Mouse (Mus musculus) MEL (cell line): ENCODE measurements around the gene Ddx4. TPM values are rescaled to one million over a fixed set of nuclear protein-coding genes. Genes with fewer than 3 reads are reported as not detected.

Experiments used
- DNase-seq: peaks from one replicate; pipeline ENCODE4 v3.0.0; 2011; ENCODE audit warnings: low read depth, low spot score
- H3K27ac ChIP-seq: 2 replicates; pipeline ENCODE4 v1.5.1; 2012; ENCODE audit warnings: low read depth, mild to moderate bottlenecking, control low read depth, low read length, moderate library complexity; ENCODE audit not compliant: control insufficient read depth
- H3K27me3 ChIP-seq, 2 experiments: fragments of 150-350 bp in 1 of 2; sonication (generic) in 1 of 2; 2 replicates each; pipeline ENCODE4 v1.6.1; 2012; ENCODE audit warnings: low read length in 2 of 2, mild to moderate bottlenecking in 2 of 2, improper control_type of control experiment in 1 of 2, moderate library complexity in 1 of 2; ENCODE audit not compliant: insufficient read depth in 2 of 2, control insufficient read depth in 1 of 2
- H3K36me3 ChIP-seq, 2 experiments: 2 replicates each; pipeline ENCODE4 v1.6.1; 2012 to 2014; ENCODE audit warnings: low read length in 2 of 2, improper control_type of control experiment in 1 of 2, inconsistent platforms in 1 of 2, mild to moderate bottlenecking in 1 of 2; ENCODE audit not compliant: insufficient read depth in 2 of 2, control insufficient read depth in 1 of 2
- H3K4me1 ChIP-seq, 2 experiments: fragments of 150-350 bp in 1 of 2; sonication (generic) in 1 of 2; 2 replicates each; pipeline ENCODE4 v1.6.1; 2012; ENCODE audit warnings: low read length in 2 of 2, improper control_type of control experiment in 1 of 2, mild to moderate bottlenecking in 1 of 2; ENCODE audit not compliant: insufficient read depth in 2 of 2, control insufficient read depth in 1 of 2
- H3K4me3 ChIP-seq, 2 experiments: fragments of 150-350 bp in 1 of 2; sonication (generic) in 1 of 2; 2 replicates each; pipeline ENCODE4 v1.5.1; 2012; ENCODE audit warnings: low read depth in 2 of 2, low read length in 2 of 2, mild to moderate bottlenecking in 2 of 2, moderate library complexity in 2 of 2, control low read depth in 1 of 2, improper control_type of control experiment in 1 of 2; ENCODE audit not compliant: control insufficient read depth in 1 of 2, insufficient read depth in 1 of 2
- H3K79me2 ChIP-seq: 2 replicates; pipeline ENCODE4 v1.6.1; 2012; ENCODE audit warnings: mild to moderate bottlenecking, low read length, moderate library complexity; ENCODE audit not compliant: control insufficient read depth, poor library complexity, insufficient read depth
- H3K9ac ChIP-seq: 2 replicates; pipeline ENCODE4 v1.6.1; 2012; ENCODE audit warnings: low read depth, mild to moderate bottlenecking, control low read depth, low read length, moderate library complexity; ENCODE audit not compliant: control insufficient read depth, poor library complexity, severe bottlenecking
- H3K9me3 ChIP-seq: fragments of 150-350 bp; sonication (generic); replicated peaks from 2 replicates; pipeline ENCODE4 v1.6.1; 2012; ENCODE audit warnings: mild to moderate bottlenecking, low read length, improper control_type of control experiment, moderate library complexity; ENCODE audit not compliant: insufficient read depth
- BHLHE40 ChIP-seq: IDR thresholded peaks from 2 replicates; pipeline ENCODE4 v1.6.1; 2012; ENCODE audit warnings: low read depth, mild to moderate bottlenecking, inconsistent platforms, low read length, improper control_type of control experiment, borderline replicate concordance
- CHD1 ChIP-seq: IDR thresholded peaks from 2 replicates; pipeline ENCODE4 v1.6.1; 2012; ENCODE audit warnings: low read depth, mild to moderate bottlenecking, inconsistent platforms, low read length, improper control_type of control experiment
- CHD2 ChIP-seq: IDR thresholded peaks from 2 replicates; pipeline ENCODE4 v1.6.1; 2011; ENCODE audit warnings: low read length, improper control_type of control experiment
- CTCF ChIP-seq, 3 experiments: IDR thresholded peaks in 2 of 3; conservative IDR thresholded peaks in 1 of 3; 2 replicates each; pipeline ENCODE4 v1.5.1; 2011 to 2012; ENCODE audit warnings: low read length in 3 of 3, low read depth in 2 of 3, mild to moderate bottlenecking in 2 of 3, improper control_type of control experiment in 1 of 3, inconsistent platforms in 1 of 3, mixed read lengths in 1 of 3, moderate library complexity in 1 of 3; ENCODE audit not compliant: control insufficient read depth in 1 of 3, insufficient read depth in 1 of 3, poor library complexity in 1 of 3, severe bottlenecking in 1 of 3
- E2F4 ChIP-seq: IDR thresholded peaks from 2 replicates; pipeline ENCODE4 v1.6.1; 2011; ENCODE audit warnings: low read depth, low read length, improper control_type of control experiment, borderline replicate concordance
- ELF1 ChIP-seq: IDR thresholded peaks from 2 replicates; pipeline ENCODE4 v1.6.1; 2014; ENCODE audit warnings: low read depth, mild to moderate bottlenecking, inconsistent platforms, low read length, improper control_type of control experiment, moderate library complexity
- EP300 ChIP-seq, 2 experiments: IDR thresholded peaks; 2 replicates each; pipeline ENCODE4 v1.6.1; 2011; ENCODE audit warnings: improper control_type of control experiment in 2 of 2, low read length in 2 of 2, low read depth in 1 of 2, mild to moderate bottlenecking in 1 of 2
- ETS1 ChIP-seq: IDR thresholded peaks from 2 replicates; pipeline ENCODE4 v1.6.1; 2012; ENCODE audit warnings: low read depth, mild to moderate bottlenecking, inconsistent platforms, low read length, improper control_type of control experiment, moderate library complexity
- GABPA ChIP-seq: IDR thresholded peaks from 2 replicates; pipeline ENCODE4 v1.6.1; 2012; ENCODE audit warnings: low read depth, mild to moderate bottlenecking, inconsistent platforms, low read length, improper control_type of control experiment, moderate library complexity
- HCFC1 ChIP-seq: IDR thresholded peaks from 2 replicates; pipeline ENCODE4 v1.6.1; 2012; ENCODE audit warnings: low read depth, mild to moderate bottlenecking, inconsistent platforms, low read length, improper control_type of control experiment, moderate library complexity
- KAT2A ChIP-seq: conservative IDR thresholded peaks from 2 replicates; pipeline ENCODE4 v1.6.1; 2012; ENCODE audit warnings: low read depth, low read length, improper control_type of control experiment, inconsistent platforms
- MAZ ChIP-seq: IDR thresholded peaks from 2 replicates; pipeline ENCODE4 v1.6.1; 2012; ENCODE audit warnings: low read depth, mild to moderate bottlenecking, inconsistent platforms, low read length, improper control_type of control experiment
- MXI1 ChIP-seq: IDR thresholded peaks from 2 replicates; pipeline ENCODE4 v1.6.1; 2011; ENCODE audit warnings: mild to moderate bottlenecking, low read depth, low read length, improper control_type of control experiment
- MYB ChIP-seq: IDR thresholded peaks from 2 replicates; pipeline ENCODE4 v1.6.1; 2011; ENCODE audit warnings: mild to moderate bottlenecking, low read depth, low read length, improper control_type of control experiment
- MYC ChIP-seq: IDR thresholded peaks from 2 replicates; pipeline ENCODE4 v1.6.1; 2011; ENCODE audit warnings: low read depth, mild to moderate bottlenecking, low read length, improper control_type of control experiment, moderate library complexity
- NELFE ChIP-seq: IDR thresholded peaks from 2 replicates; pipeline ENCODE4 v1.6.1; 2011; ENCODE audit warnings: low read depth, low read length, improper control_type of control experiment
- NRF1 ChIP-seq: IDR thresholded peaks from 2 replicates; pipeline ENCODE4 v1.6.1; 2014; ENCODE audit warnings: low read depth, mild to moderate bottlenecking, inconsistent platforms, low read length, improper control_type of control experiment, moderate library complexity; ENCODE audit not compliant: poor library complexity, insufficient read depth, severe bottlenecking
- POLR2AphosphoS2 ChIP-seq: IDR thresholded peaks from 2 replicates; pipeline ENCODE4 v1.6.1; 2011; ENCODE audit warnings: low read length, improper control_type of control experiment
- POLR2AphosphoS5 ChIP-seq: IDR thresholded peaks from 2 replicates; pipeline ENCODE4 v1.6.1; 2012; ENCODE audit warnings: low read depth, borderline replicate concordance, mild to moderate bottlenecking, inconsistent platforms, low read length, moderate library complexity, mixed read lengths
- RAD21 ChIP-seq: IDR thresholded peaks from 2 replicates; pipeline ENCODE4 v1.6.1; 2011; ENCODE audit warnings: mild to moderate bottlenecking, low read depth, low read length, improper control_type of control experiment
- RCOR1 ChIP-seq: IDR thresholded peaks from 2 replicates; pipeline ENCODE4 v1.6.1; 2012; ENCODE audit warnings: low read depth, mild to moderate bottlenecking, inconsistent platforms, low read length, improper control_type of control experiment
- TAL1 ChIP-seq: IDR thresholded peaks from 2 replicates; pipeline ENCODE4 v1.6.1; 2012; ENCODE audit warnings: mild to moderate bottlenecking, inconsistent platforms, low read length, moderate library complexity, mixed read lengths
- TBP ChIP-seq: IDR thresholded peaks from 2 replicates; pipeline ENCODE4 v1.8.0; 2011; ENCODE audit warnings: low read depth, low read length, improper control_type of control experiment
- TCF12 ChIP-seq: IDR thresholded peaks from 2 replicates; pipeline ENCODE4 v1.6.1; 2014; ENCODE audit warnings: low read depth, mild to moderate bottlenecking, inconsistent platforms, low read length, improper control_type of control experiment, moderate library complexity
- UBTF ChIP-seq: IDR thresholded peaks from 2 replicates; pipeline ENCODE4 v1.6.1; 2012; ENCODE audit warnings: low read depth, mild to moderate bottlenecking, inconsistent platforms, low read length, improper control_type of control experiment, moderate library complexity, borderline replicate concordance; ENCODE audit not compliant: insufficient read depth
- USF1 ChIP-seq: IDR thresholded peaks from 2 replicates; pipeline ENCODE4 v1.6.1; 2014; ENCODE audit warnings: low read depth, mild to moderate bottlenecking, inconsistent platforms, low read length, improper control_type of control experiment, moderate library complexity
- USF2 ChIP-seq, 2 experiments: IDR thresholded peaks; 2 replicates each; pipeline ENCODE4 v1.6.1; 2011 to 2012; ENCODE audit warnings: improper control_type of control experiment in 2 of 2, low read length in 2 of 2, borderline replicate concordance in 1 of 2, inconsistent platforms in 1 of 2, low read depth in 1 of 2, mild to moderate bottlenecking in 1 of 2; ENCODE audit not compliant: insufficient read depth in 1 of 2
- ZC3H11A ChIP-seq: IDR thresholded peaks from 2 replicates; pipeline ENCODE4 v1.6.1; 2012; ENCODE audit warnings: low read depth, mild to moderate bottlenecking, inconsistent platforms, low read length, improper control_type of control experiment
- ZKSCAN1 ChIP-seq: IDR thresholded peaks from 2 replicates; pipeline ENCODE4 v1.6.1; 2012; ENCODE audit warnings: low read depth, mild to moderate bottlenecking, inconsistent platforms, low read length, improper control_type of control experiment, moderate library complexity
- ZMIZ1 ChIP-seq: IDR thresholded peaks from 2 replicates; pipeline ENCODE4 v1.6.1; 2012; ENCODE audit warnings: low read depth, mild to moderate bottlenecking, inconsistent platforms, low read length, improper control_type of control experiment, moderate library complexity
- polyA plus RNA-seq, 2 experiments: library from polyadenylated mRNA; stranded (reverse) in 1 of 2; unstranded in 1 of 2; fragments of >175 nt in 1 of 2; fragments of >200 nt in 1 of 2; gene quantifications; 2 replicates each; pipeline versions ENCODE4 v1.2.1 to v1.2.4; 2012; ENCODE audit warnings: low replicate concordance in 2 of 2, low read depth in 1 of 2; ENCODE audit not compliant: insufficient read length in 2 of 2, insufficient read depth in 1 of 2, missing spikeins in 1 of 2
- total RNA-seq: library from RNA; depleted of rRNA; stranded (reverse); fragments of 300-350 nt; gene quantifications from 2 replicates; pipeline ENCODE4 v1.2.3, GENCODE M21; 2012

Ddx4 gene
- total and polyA plus RNA-seq, 3 experiments, result 0.31 to 1.3 TPM; not detected in 1

DNA sequence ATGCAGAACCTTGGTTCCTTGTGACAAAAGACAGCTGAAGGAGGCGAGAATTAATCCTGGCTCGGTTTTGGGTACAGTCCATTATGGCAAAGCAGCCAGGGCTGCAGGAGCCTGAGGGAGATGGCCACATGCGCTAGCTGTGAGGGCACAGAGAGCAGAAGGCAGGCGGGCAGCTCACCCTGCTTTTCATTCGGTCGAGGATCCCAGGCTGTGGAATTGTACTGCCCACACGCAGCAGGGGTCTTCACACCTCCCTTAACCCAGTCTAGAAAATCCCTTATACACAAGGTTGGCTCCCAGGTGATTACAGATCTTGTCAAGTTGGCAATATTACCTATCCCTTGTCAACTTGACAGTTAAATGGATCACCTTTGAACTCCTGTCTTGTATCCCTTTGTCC, 28.6 kb downstream of the Ddx4 start:
- H3K27ac ChIP-seq, result no peak overlapping the region
- no peaks in the 10 kb centered on the region for H3K9me3 ChIP-seq
- no peak for DNase-seq
- no peak overlapping the region for H3K9ac ChIP-seq
- H3K4me3 ChIP-seq, result no peak overlapping the region
- TF ChIP-seq TCF12, result no peak
- no peak for TF ChIP-seq RCOR1
- TF ChIP-seq EP300 (IDR thresholded peaks at IDR 0.05; ENCODE audit: low read depth in 1 of 2, low read length in 2 of 2), result no peak
- no peak for TF ChIP-seq CHD1
- no peak for TF ChIP-seq MXI1
- no peak for TF ChIP-seq POLR2AphosphoS5
- TF ChIP-seq GABPA, result no peak
- no peak for TF ChIP-seq CTCF (IDR thresholded peaks at IDR 0.05 in 2 of 3, conservative IDR thresholded peaks at IDR 0.05 in 1 of 3; ENCODE audit: control insufficient read depth in 1 of 3, insufficient read depth in 1 of 3, low read depth in 2 of 3, low read length in 3 of 3, poor library complexity in 1 of 3, severe bottlenecking in 1 of 3)
- TF ChIP-seq RAD21, result no peak
- no peaks in the 10 kb centered on the region for H3K27me3 ChIP-seq
- peaks cover 0 to 25% of the 10 kb centered on the region in 2 experiments; a peak in 2 of 4 replicates for H3K36me3 ChIP-seq
- no peaks in the 10 kb centered on the region for H3K79me2 ChIP-seq
- H3K4me1 ChIP-seq, result peaks cover 6 to 20% of the 10 kb centered on the region in 2 experiments

DNA sequence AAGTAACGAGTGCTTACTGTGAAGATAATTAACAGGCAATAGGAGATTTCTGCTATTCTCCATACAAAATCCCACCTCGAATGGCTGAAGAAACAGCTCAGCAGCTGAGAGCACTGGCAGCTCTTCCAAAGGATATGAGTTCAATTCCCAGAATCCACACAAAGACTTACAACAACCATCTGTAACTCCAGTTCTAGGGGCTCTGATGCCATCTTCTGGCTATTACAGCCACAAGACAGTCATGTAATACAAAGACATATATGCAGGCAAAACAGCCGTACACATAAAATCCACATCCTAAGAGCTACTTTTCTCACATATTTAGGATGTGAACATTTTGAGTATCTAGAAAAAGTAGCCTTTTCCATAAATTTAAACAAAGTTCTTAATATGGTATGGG, 30.7 kb downstream of the Ddx4 start:
- H3K27ac ChIP-seq, result no peak overlapping the region
- H3K36me3 ChIP-seq, result peaks cover 0 to 26% of the 10 kb centered on the region in 2 experiments; a peak in 2 of 4 replicates
- H3K4me1 ChIP-seq, result peaks cover 8 to 17% of the 10 kb centered on the region in 2 experiments
- no peak overlapping the region for H3K4me3 ChIP-seq
- no peaks in the 10 kb centered on the region for H3K79me2 ChIP-seq
- peak; percentile 28 for DNase-seq
- H3K9ac ChIP-seq, result no peak overlapping the region
- H3K27me3 ChIP-seq, result no peaks in the 10 kb centered on the region
- H3K9me3 ChIP-seq, result no peaks in the 10 kb centered on the region
- TF ChIP-seq HCFC1, result no peak
- peak in 1 of 3 experiments; percentile 43; a peak in 2 of 6 replicates for TF ChIP-seq CTCF (IDR thresholded peaks at IDR 0.05 in 2 of 3, conservative IDR thresholded peaks at IDR 0.05 in 1 of 3; ENCODE audit: control insufficient read depth in 1 of 3, insufficient read depth in 1 of 3, low read depth in 2 of 3, low read length in 3 of 3, poor library complexity in 1 of 3, severe bottlenecking in 1 of 3)
- no peak for TF ChIP-seq CHD2
- TF ChIP-seq MXI1, result no peak
- no peak for TF ChIP-seq USF2 (IDR thresholded peaks at IDR 0.05; ENCODE audit: borderline replicate concordance in 1 of 2, insufficient read depth in 1 of 2, low read depth in 1 of 2, low read length in 2 of 2)
- no peak for TF ChIP-seq TAL1
- TF ChIP-seq POLR2AphosphoS2, result no peak
- TF ChIP-seq ZMIZ1, result no peak
- TF ChIP-seq MYC, result no peak
- TF ChIP-seq ZC3H11A, result peak; percentile 32
- no peak for TF ChIP-seq E2F4
- no peak for TF ChIP-seq ETS1
- no peak for TF ChIP-seq TCF12
- no peak for TF ChIP-seq ELF1
- no peak for TF ChIP-seq GABPA
- TF ChIP-seq NELFE, result no peak
- no peak for TF ChIP-seq KAT2A
- no peak for TF ChIP-seq CHD1
- no peak for TF ChIP-seq TBP
- no peak for TF ChIP-seq MAZ
- no peak for TF ChIP-seq POLR2AphosphoS5
- TF ChIP-seq BHLHE40, result no peak
- TF ChIP-seq MYB, result no peak
- no peak for TF ChIP-seq ZKSCAN1
- no peak for TF ChIP-seq NRF1
- TF ChIP-seq USF1, result no peak
- no peak for TF ChIP-seq UBTF
- no peak for TF ChIP-seq RCOR1
